Mouse (Mus musculus): Measurements from ENCODE around the gene Pald1. TPM values are rescaled to one million over a fixed set of nuclear protein-coding genes. Genes with fewer than 3 reads are reported as not detected.

Pald1 gene
- polyA plus RNA-seq, 1 experiment from 2014 or later, result 27.8 TPM

DNA sequence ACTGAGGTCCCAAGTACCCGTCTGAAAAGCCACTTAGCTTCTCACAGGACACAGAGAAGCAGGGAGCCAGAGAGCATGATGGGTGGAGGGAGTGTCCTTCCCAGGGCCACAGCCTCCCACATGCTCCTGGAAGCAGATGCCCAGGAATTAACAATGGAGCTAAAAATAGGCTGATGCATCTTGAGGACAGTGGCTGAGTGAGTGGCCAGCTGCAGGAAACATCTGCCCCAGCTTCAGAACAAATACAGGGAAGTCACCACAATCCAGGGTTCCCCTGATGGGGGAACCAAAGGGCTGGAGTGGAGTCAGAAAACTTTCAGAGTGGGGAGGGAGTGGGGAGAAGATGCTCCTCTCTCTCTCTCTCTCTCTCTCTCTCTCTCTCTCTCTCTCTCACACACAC lies 17.4 kb downstream of the Pald1 start:
- Histone ChIP-seq H3K36me3 (no peaks in the 10 kb centered on the region), H3K9me3 (replicated peaks) (no peaks in the 10 kb centered on the region), H3K9ac (replicated peaks) (no peak overlapping the region), H3K27me3 (replicated peaks) (no peaks in the 10 kb centered on the region), H3K27ac (replicated peaks) (no peak overlapping the region), H3K4me3 (replicated peaks) (no peak overlapping the region), H3K4me1 (peaks cover 16% of the 10 kb centered on the region), H3K4me2 (no peak overlapping the region)
- 68% methylated on average over 1 of the region's 1 CpGs for WGBS
- ATAC-seq (ENCODE audit: low FRiP score), result no peak

DNA sequence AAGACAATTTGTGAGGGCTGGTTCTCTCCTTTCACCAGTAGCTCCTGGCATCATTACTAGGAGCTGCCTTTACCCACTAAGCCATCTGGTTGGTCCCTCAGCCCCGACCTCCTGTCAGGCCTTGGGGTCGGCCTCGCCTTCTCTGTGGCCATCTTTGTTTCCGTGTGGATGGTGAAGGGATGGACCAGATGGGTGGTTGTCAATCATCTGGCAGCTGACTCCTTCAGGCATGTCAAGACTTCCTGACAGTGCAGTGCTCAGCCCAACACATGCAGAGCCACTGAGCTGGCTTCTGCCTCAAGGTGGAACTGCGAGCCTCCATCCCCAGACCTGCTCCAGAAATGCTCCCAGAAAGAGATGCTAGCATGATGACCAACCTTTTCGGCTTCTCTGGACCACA lies 18.9 kb downstream of the Pald1 start:
- Histone ChIP-seq H3K4me2 (no peak overlapping the region), H3K4me1 (peaks cover 14% of the 10 kb centered on the region; the same call in 1 of the 2 replicates), H3K27ac (replicated peaks) (no peak overlapping the region), H3K27me3 (replicated peaks) (no peaks in the 10 kb centered on the region), H3K4me3 (replicated peaks) (no peak overlapping the region), H3K36me3 (no peaks in the 10 kb centered on the region), H3K9me3 (replicated peaks) (no peaks in the 10 kb centered on the region), H3K9ac (replicated peaks) (no peak overlapping the region)
- ATAC-seq (ENCODE audit: low FRiP score), result no peak
- 89% methylated on average over 6 of the region's 6 CpGs for WGBS

DNA sequence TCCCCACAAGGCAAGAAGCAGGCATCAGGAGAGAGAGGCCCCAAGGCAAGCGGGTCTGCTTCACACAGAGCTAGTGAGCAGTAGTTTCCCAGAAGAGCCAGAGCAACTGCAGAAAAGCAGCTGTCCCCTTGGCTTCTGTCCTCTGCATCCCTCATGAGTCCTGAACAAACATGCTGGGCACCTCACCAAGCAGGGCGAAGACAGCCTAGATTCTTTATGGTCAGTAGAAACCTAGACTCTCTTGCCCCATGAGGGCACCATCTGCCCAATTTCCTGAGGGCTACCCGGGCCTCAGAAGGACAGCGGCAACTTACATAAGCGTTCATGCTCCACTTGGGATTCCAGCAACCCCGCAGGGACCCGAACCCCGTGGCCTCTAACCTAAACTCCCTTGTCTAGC lies 20.3 kb downstream of the Pald1 start:
- Histone ChIP-seq H3K9ac (replicated peaks) (no peak overlapping the region), H3K4me3 (replicated peaks) (no peak overlapping the region), H3K36me3 (no peaks in the 10 kb centered on the region), H3K27me3 (replicated peaks) (no peaks in the 10 kb centered on the region), H3K27ac (replicated peaks) (peak overlapping the region; percentile 23; the same call in 1 of the 2 replicates), H3K9me3 (replicated peaks) (no peaks in the 10 kb centered on the region), H3K4me2 (no peak overlapping the region), H3K4me1 (peaks cover 17% of the 10 kb centered on the region; the same call in 1 of the 2 replicates)
- no peak for ATAC-seq (ENCODE audit: low FRiP score)
- WGBS, result 82% methylated on average over 8 of the region's 8 CpGs

DNA sequence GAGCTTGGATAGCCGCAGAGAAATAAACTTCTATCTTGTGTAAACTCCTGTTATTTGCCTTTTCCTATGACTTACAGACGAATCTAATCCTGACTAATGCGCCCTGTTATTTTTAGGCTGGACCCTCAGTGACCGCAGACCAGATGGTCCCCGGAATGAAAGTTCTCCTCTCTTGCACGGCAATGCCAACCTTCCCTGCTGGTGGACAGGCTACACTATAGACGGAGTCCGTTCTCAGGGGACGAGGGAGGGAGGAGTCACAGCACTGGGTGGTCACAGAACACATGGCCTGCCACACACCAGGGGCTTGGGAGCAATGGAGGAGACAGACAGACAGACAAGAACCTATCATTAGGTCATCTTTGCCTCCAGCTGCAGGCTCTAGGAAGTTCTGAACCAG lies 20.8 kb downstream of the Pald1 start:
- H3K4me2 ChIP-seq, result no peak overlapping the region
- 86% methylated on average over 9 of the region's 9 CpGs for WGBS
- H3K36me3 ChIP-seq, result no peaks in the 10 kb centered on the region
- no peak overlapping the region for H3K4me3 ChIP-seq (replicated peaks)
- H3K27me3 ChIP-seq (replicated peaks), result no peaks in the 10 kb centered on the region
- no peak for ATAC-seq (ENCODE audit: low FRiP score)
- H3K4me1 ChIP-seq, result peaks cover 22% of the 10 kb centered on the region; the same call in 1 of the 2 replicates
- no peaks in the 10 kb centered on the region for H3K9me3 ChIP-seq (replicated peaks)
- H3K9ac ChIP-seq (replicated peaks), result no peak overlapping the region
- peak overlapping the region; percentile 23; the same call in 1 of the 2 replicates for H3K27ac ChIP-seq (replicated peaks)

DNA sequence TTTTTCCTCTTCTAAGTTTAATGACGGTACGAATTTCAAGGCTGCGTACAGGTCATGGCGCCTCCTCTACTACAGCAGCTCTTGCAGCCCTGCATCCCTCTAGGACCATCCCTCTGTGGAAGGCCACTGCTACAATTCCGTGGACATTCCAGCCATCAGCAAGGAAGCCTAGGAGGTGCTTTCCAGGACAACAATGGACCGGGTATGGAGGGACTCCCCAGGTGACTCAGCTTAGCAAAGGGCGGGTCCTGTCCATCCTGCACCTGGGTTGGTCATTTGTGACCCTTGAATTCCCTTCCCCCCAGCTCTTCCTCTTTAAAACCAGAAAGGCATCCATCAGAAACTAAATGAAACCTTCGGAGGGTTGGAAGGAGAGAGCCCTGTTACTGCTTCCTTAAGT lies 22.7 kb downstream of the Pald1 start:
- H3K27me3 ChIP-seq (replicated peaks), result no peaks in the 10 kb centered on the region
- no peak overlapping the region for H3K4me2 ChIP-seq
- peaks cover 17% of the 10 kb centered on the region; the same call in 1 of the 2 replicates for H3K4me1 ChIP-seq
- no peaks in the 10 kb centered on the region for H3K9me3 ChIP-seq (replicated peaks)
- H3K36me3 ChIP-seq, result no peaks in the 10 kb centered on the region
- no peak overlapping the region for H3K4me3 ChIP-seq (replicated peaks)
- H3K27ac ChIP-seq (replicated peaks), result no peak overlapping the region
- no peak for ATAC-seq (ENCODE audit: low FRiP score)
- H3K9ac ChIP-seq (replicated peaks), result no peak overlapping the region
- 93% methylated on average over 8 of the region's 8 CpGs for WGBS

DNA sequence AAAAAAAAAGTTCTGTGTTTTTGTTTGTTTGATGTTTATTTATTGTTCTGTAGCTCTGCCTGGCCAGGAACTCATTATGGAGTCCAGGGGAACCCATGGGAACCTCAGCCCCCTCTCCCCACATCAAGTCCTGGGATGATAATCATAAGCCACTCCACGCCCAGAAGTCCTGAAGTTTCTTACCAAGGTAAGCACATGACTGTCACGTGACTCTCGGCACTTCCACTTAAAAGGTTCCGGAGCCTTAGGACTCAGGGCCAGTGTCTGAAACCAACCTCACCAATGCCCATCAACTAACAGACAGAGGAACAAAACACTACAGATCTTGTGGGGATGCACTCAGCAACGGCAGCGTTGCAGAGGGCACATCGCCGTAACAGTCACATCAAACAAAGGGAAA lies 23.9 kb downstream of the Pald1 start:
- no peak overlapping the region for H3K4me3 ChIP-seq (replicated peaks)
- WGBS, result 88% methylated on average over 8 of the region's 8 CpGs
- H3K4me2 ChIP-seq, result no peak overlapping the region
- no peak overlapping the region for H3K9ac ChIP-seq (replicated peaks)
- H3K27me3 ChIP-seq (replicated peaks), result no peaks in the 10 kb centered on the region
- peaks cover 17% of the 10 kb centered on the region; the same call in 1 of the 2 replicates for H3K4me1 ChIP-seq
- no peaks in the 10 kb centered on the region for H3K36me3 ChIP-seq
- no peak overlapping the region for H3K27ac ChIP-seq (replicated peaks)
- no peak for ATAC-seq (ENCODE audit: low FRiP score)
- H3K9me3 ChIP-seq (replicated peaks), result no peaks in the 10 kb centered on the region

DNA sequence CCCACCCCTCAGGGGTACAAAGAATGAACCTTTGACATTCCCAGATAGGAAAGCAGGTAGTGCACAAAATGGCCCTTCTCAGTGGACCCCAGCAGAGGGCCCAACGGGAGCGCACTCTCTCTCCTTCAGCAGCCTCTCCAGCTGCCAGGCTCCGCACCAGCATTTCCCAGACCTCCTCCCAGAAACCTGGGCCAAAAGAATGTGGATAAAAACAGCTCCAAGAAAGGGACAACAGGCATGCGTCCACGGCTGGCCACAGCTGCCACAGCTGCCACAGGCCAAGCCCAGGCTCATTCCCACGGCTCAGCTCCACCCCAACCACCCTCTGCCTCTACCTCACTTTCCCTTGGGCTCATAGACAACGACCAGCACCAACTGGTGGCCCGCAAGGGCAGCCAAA lies 25.7 kb downstream of the Pald1 start:
- ATAC-seq (ENCODE audit: low FRiP score), result no peak
- no peaks in the 10 kb centered on the region for H3K9me3 ChIP-seq (replicated peaks)
- H3K4me1 ChIP-seq, result peaks cover 14% of the 10 kb centered on the region; the same call in 1 of the 2 replicates
- no peak overlapping the region for H3K9ac ChIP-seq (replicated peaks)
- no peak overlapping the region for H3K4me2 ChIP-seq
- no peaks in the 10 kb centered on the region for H3K36me3 ChIP-seq
- no peak overlapping the region for H3K27ac ChIP-seq (replicated peaks)
- no peaks in the 10 kb centered on the region for H3K27me3 ChIP-seq (replicated peaks)
- no peak overlapping the region for H3K4me3 ChIP-seq (replicated peaks)
- WGBS, result 67% methylated on average over 8 of the region's 8 CpGs

DNA sequence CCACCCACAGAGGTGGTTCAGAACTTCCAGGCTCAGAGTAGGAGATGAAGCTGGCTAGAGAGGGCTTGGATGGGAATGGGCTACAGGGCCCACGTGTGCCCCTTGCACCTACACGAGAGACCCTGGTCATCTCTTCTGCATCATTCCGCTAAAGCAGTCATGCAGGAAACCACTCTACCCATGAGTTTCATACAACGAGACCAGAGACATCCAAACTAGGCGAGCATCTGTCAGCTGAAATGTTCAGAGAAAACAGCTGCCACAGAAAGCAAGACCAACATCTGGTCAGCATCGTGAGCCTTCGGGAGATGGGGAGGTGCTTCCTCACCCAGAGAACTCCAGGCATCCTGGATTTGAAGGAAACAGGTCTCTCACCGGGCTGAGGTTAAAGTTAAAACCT lies 26.8 kb downstream of the Pald1 start:
- Histone ChIP-seq H3K4me2 (no peak overlapping the region), H3K27me3 (replicated peaks) (no peaks in the 10 kb centered on the region), H3K9me3 (replicated peaks) (no peaks in the 10 kb centered on the region), H3K27ac (replicated peaks) (no peak overlapping the region), H3K4me1 (peaks cover 11% of the 10 kb centered on the region; the same call in 1 of the 2 replicates), H3K4me3 (replicated peaks) (no peak overlapping the region), H3K9ac (replicated peaks) (no peak overlapping the region), H3K36me3 (no peaks in the 10 kb centered on the region)
- WGBS, result 88% methylated on average over 8 of the region's 8 CpGs
- no peak for ATAC-seq (ENCODE audit: low FRiP score)

DNA sequence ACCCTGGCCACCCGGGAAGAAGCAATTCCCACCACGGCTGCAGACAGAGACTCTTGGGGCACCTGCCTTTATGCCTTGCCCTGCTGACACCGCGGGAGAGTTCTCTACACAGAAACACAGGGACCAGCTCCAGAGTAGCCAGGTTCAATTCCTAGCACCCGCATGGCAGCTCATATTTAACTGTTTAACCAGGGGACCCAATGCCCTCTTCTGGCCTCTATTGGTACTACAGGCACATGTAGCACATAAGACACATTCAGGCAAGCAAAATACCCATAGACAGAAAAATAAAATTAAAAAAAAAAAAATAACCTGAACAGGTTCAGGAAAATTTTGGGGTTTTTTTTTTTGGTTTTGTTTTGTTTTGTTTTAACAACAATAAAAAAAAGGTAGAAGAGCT lies 27.2 kb downstream of the Pald1 start:
- Histone ChIP-seq H3K9me3 (replicated peaks) (no peaks in the 10 kb centered on the region), H3K4me1 (peaks cover 11% of the 10 kb centered on the region; the same call in 1 of the 2 replicates), H3K36me3 (peaks cover 3% of the 10 kb centered on the region), H3K9ac (replicated peaks) (no peak overlapping the region), H3K27me3 (replicated peaks) (no peaks in the 10 kb centered on the region), H3K4me2 (no peak overlapping the region), H3K27ac (replicated peaks) (no peak overlapping the region), H3K4me3 (replicated peaks) (no peak overlapping the region)
- 97% methylated on average over 5 of the region's 5 CpGs for WGBS
- ATAC-seq (ENCODE audit: low FRiP score), result no peak

DNA sequence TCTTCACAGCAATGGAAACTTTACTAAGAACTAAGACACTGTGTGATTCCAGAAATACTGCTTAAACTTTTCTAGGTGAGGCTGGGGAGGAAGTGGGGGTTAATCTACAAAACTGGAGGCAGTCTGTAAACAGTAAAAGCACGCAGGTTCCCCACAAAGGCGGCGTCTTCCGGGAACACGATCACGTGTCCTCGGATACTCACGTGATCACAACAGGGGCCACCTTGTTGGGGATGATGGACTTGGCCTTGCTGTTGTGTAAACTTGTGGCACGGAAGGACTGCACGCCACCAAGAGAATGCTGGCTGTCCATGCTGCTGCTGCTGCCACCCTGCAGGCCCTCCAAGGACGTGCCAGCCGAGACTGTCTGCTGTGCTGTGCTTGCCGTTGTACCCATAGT lies 27.7 kb downstream of the Pald1 start:
- H3K27me3 ChIP-seq (replicated peaks), result no peaks in the 10 kb centered on the region
- H3K36me3 ChIP-seq, result peaks cover 8% of the 10 kb centered on the region
- H3K4me3 ChIP-seq (replicated peaks), result no peak overlapping the region
- ATAC-seq (ENCODE audit: low FRiP score), result no peak
- no peaks in the 10 kb centered on the region for H3K9me3 ChIP-seq (replicated peaks)
- H3K4me2 ChIP-seq, result no peak overlapping the region
- H3K4me1 ChIP-seq, result peaks cover 11% of the 10 kb centered on the region; the same call in 1 of the 2 replicates
- WGBS, result 97% methylated on average over 13 of the region's 13 CpGs
- H3K9ac ChIP-seq (replicated peaks), result no peak overlapping the region
- no peak overlapping the region for H3K27ac ChIP-seq (replicated peaks)

DNA sequence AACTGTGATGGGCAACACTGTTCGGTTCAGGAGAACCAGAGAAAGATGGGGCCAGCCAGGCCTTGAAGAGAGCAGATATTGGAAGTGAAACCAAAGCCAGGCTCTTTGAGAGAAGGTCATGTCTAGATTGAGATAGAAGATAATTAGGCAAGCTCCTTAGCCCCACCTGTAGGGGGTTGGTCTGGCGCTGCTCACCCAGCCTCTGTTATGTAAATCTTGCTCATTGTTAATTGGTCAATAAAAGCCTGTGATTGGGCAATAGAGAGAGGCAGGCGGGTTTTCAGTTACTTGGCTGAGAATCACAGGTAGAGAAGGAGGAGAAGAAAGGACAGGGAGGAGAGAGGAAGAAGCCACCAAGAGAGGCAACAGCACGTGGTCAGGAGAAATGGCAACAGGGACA lies 32.1 kb downstream of the Pald1 start:
- Histone ChIP-seq H3K27me3 (replicated peaks) (no peaks in the 10 kb centered on the region), H3K27ac (replicated peaks) (no peak overlapping the region), H3K9ac (replicated peaks) (no peak overlapping the region), H3K4me2 (no peak overlapping the region), H3K36me3 (peaks cover 31% of the 10 kb centered on the region), H3K9me3 (replicated peaks) (no peaks in the 10 kb centered on the region), H3K4me1 (peaks cover 9% of the 10 kb centered on the region), H3K4me3 (replicated peaks) (no peak overlapping the region)
- no peak for ATAC-seq (ENCODE audit: low FRiP score)
- WGBS, result 53% methylated on average over 4 of the region's 4 CpGs

DNA sequence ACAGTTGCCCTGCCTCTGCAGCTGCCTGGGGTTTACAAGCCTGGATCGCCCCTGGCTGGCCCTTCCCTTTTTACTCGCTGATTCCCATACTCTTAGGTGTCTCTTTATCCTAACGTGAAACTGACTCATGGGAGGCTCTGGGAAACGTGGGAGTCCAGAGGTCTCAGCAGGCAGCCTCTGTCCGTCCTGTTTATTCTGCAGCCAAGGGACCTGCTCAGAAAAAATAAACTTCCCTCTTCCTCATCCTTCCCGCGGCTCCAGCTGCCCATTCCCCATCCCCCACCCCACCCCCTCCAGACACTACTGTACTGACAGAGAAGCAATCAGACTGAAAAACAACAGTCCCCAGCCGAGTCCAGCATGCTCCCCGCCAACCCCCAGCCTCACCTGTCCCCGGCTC lies 37.0 kb downstream of the Pald1 start:
- WGBS, result 28% methylated on average over 10 of the region's 10 CpGs
- Histone ChIP-seq H3K4me2 (no peak overlapping the region), H3K27ac (replicated peaks) (no peak overlapping the region), H3K4me3 (replicated peaks) (no peak overlapping the region), H3K9me3 (replicated peaks) (no peaks in the 10 kb centered on the region), H3K27me3 (replicated peaks) (no peaks in the 10 kb centered on the region), H3K4me1 (peaks cover 23% of the 10 kb centered on the region), H3K36me3 (peaks cover 31% of the 10 kb centered on the region), H3K9ac (replicated peaks) (no peak overlapping the region)
- ATAC-seq (ENCODE audit: low FRiP score), result no peak

DNA sequence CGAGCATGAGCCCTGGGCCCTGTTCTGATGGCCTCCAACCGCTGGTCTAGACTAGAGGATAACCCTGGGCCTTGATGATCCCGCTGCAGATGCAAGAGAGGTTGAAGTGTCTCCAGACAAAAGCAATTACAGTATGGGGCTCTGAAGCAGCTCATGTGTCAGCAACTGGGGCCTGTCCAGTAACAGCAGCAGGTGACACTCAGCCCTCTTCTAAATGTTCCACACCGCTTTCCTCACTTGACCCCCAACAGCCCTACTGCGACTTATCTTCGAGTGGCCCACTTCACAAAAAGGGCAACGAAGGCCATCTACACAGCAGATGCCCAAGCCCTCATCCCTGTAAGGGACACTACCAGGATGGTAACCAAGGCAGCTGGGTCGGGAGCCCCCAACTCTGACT lies 38.2 kb downstream of the Pald1 start:
- WGBS, result 77% methylated on average over 8 of the region's 8 CpGs
- Histone ChIP-seq H3K4me3 (replicated peaks) (no peak overlapping the region), H3K27me3 (replicated peaks) (no peaks in the 10 kb centered on the region), H3K36me3 (peaks cover 19% of the 10 kb centered on the region), H3K9me3 (replicated peaks) (no peaks in the 10 kb centered on the region), H3K9ac (replicated peaks) (no peak overlapping the region), H3K27ac (replicated peaks) (no peak overlapping the region), H3K4me2 (no peak overlapping the region), H3K4me1 (peaks cover 23% of the 10 kb centered on the region)
- no peak for ATAC-seq (ENCODE audit: low FRiP score)
